Mouse (Mus musculus): ENCODE measurements around the gene Luc7l3. TPM values are rescaled to one million over a fixed set of nuclear protein-coding genes. Genes with fewer than 3 reads are reported as not detected.

Gene Luc7l3
- polyA plus RNA-seq, 1 experiment, result 26.4 TPM

DNA sequence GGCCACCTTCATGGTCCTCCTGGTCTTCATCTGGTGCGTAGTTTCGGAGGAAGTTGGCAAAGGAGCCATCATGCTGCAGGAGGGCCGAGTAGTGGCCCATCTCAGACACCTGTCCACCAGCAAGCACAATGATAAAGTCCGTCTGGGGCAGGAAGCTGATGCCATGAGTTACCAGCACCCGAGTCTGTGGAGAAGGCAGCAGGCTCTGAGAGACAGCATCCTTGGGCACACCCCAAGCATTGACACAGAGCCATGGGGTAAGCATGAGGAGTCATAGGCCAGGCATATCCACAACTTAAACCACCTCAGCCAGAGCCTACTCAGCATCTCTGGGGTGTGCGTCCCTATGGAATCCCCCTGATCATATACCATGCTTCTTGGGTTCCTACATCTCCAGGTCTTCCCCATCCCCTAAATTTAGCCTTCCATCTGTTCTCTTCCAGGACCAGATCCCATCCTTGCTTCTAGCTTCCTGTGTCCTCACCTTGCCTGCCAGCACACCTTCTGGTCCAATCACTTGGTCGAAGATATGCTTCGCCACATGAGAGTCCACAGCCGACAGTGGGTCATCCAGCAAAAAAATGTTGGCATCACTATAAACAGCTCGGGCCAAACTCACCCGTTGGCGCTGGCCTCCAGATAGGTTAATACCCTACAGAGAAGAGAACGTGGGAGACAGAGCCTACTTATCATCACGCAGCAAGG lies 39.5 kb upstream of the Luc7l3 start:
- Histone ChIP-seq H3K36me3 (ENCODE audit: control insufficient read depth, insufficient read depth, low read length) (no peaks in the 10 kb centered on the region), H3K4me3 (ENCODE audit: control insufficient read depth, insufficient read depth, low read length) (no peak overlapping the region), H3K4me1 (replicated peaks; ENCODE audit: control insufficient read depth, insufficient read depth, low read length) (no peaks in the 10 kb centered on the region), H3K27ac (ENCODE audit: control insufficient read depth, insufficient read depth, low read length) (no peak overlapping the region), H3K27me3 (ENCODE audit: control insufficient read depth, insufficient read depth, low read length) (no peaks in the 10 kb centered on the region)
- no peak for DNase-seq
- 94% methylated on average over 14 of the region's 14 CpGs for WGBS
- no peak for TF ChIP-seq POLR2A (IDR thresholded peaks at IDR 0.05; ENCODE audit: control insufficient read depth, extremely low read depth, insufficient read depth, low read length, poor library complexity)
- no peak for TF ChIP-seq CTCF (IDR thresholded peaks at IDR 0.05; ENCODE audit: borderline replicate concordance, control insufficient read depth, extremely low read depth, insufficient read depth, low read length, poor library complexity)

DNA sequence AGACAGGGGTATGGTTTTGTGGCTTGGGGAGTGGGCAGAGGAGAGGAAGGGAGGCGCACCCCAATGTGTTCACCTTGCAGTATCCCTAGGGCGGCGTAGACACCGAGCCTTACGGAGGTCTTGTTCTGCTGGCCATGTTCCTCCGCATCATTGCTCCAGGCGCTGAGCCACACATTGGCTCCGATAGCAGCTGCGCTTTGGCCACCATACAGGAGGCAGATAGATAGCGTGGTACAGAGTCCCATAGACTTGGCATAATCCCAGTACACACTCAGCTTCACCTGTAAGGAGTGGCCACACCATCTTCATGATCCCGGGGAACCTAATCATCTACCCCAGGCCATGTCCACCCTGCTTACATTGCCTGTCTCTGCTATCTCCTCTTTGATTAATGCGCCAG lies 37.4 kb upstream of the Luc7l3 start:
- Histone ChIP-seq H3K36me3 (ENCODE audit: control insufficient read depth, insufficient read depth, low read length) (no peaks in the 10 kb centered on the region), H3K27ac (ENCODE audit: control insufficient read depth, insufficient read depth, low read length) (no peak overlapping the region), H3K4me1 (replicated peaks; ENCODE audit: control insufficient read depth, insufficient read depth, low read length) (no peaks in the 10 kb centered on the region), H3K4me3 (ENCODE audit: control insufficient read depth, insufficient read depth, low read length) (no peak overlapping the region), H3K27me3 (ENCODE audit: control insufficient read depth, insufficient read depth, low read length) (no peaks in the 10 kb centered on the region)
- 96% methylated on average over 12 of the region's 12 CpGs for WGBS
- DNase-seq, result no peak
- TF ChIP-seq CTCF (IDR thresholded peaks at IDR 0.05; ENCODE audit: borderline replicate concordance, control insufficient read depth, extremely low read depth, insufficient read depth, low read length, poor library complexity) (no peak), POLR2A (IDR thresholded peaks at IDR 0.05; ENCODE audit: control insufficient read depth, extremely low read depth, insufficient read depth, low read length, poor library complexity) (no peak)

DNA sequence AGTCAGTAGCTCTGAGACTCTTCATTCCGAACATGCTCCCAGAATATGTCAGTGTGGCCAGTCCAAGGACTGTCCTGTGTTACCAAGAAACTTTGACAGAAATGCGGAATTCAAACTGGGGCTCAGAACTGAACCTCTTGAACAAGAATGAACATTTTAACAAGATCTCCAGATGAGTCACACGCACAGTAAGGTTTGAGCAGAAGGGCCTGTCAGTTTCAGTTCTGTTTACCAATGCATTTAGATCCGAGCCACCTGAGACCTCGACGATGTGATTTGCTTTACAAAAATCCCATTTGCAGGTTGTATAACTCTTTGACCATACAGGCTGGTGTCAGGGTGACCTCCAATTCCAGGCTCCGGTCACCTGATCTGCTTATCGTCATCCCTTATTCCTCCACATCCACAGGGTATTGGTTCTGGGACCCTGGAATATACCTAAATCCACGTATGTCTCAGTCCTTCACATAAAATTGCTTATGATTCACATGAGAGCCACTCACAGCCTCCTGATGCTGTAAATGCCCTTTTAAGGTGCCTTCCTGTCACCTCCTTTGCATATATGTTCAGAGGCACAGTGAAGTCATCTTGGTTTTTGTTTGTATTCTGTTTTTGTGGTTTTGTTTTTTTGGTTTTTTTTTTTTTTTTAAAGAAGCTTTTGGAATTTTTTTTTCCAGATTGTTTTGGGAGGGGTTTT lies 33.9 kb upstream of the Luc7l3 start:
- Histone ChIP-seq H3K4me1 (replicated peaks; ENCODE audit: control insufficient read depth, insufficient read depth, low read length) (no peaks in the 10 kb centered on the region), H3K4me3 (ENCODE audit: control insufficient read depth, insufficient read depth, low read length) (no peak overlapping the region), H3K27ac (ENCODE audit: control insufficient read depth, insufficient read depth, low read length) (no peak overlapping the region), H3K36me3 (ENCODE audit: control insufficient read depth, insufficient read depth, low read length) (no peaks in the 10 kb centered on the region), H3K27me3 (ENCODE audit: control insufficient read depth, insufficient read depth, low read length) (no peaks in the 10 kb centered on the region)
- TF ChIP-seq CTCF (IDR thresholded peaks at IDR 0.05; ENCODE audit: borderline replicate concordance, control insufficient read depth, extremely low read depth, insufficient read depth, low read length, poor library complexity), result no peak
- TF ChIP-seq POLR2A (IDR thresholded peaks at IDR 0.05; ENCODE audit: control insufficient read depth, extremely low read depth, insufficient read depth, low read length, poor library complexity), result no peak
- no peak for DNase-seq
- WGBS, result 91% methylated on average over 9 of the region's 9 CpGs

DNA sequence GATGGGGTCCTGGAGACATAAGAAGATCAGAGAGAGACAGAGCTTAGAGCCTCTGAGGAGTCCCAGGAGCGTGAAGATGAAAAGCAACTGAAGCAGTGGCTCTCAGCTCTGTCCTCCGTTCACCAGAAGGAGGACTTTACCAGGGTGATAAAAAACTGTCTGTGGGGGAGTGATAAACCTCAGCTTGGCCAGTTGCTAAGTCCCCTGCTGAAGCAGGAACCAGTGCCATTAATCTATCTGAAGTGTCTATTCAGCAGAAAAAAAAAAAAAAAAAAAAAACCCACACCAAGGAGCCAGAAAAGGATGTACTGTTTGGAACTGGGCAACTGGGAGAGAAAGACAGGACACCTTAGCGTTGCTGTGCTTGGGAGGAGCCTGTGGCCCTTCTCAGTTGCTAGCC lies 29.3 kb upstream of the Luc7l3 start:
- no peaks in the 10 kb centered on the region for H3K27me3 ChIP-seq (ENCODE audit: control insufficient read depth, insufficient read depth, low read length)
- no peak for DNase-seq
- TF ChIP-seq CTCF (IDR thresholded peaks at IDR 0.05; ENCODE audit: borderline replicate concordance, control insufficient read depth, extremely low read depth, insufficient read depth, low read length, poor library complexity) (no peak), POLR2A (IDR thresholded peaks at IDR 0.05; ENCODE audit: control insufficient read depth, extremely low read depth, insufficient read depth, low read length, poor library complexity) (no peak)
- WGBS, result 68% methylated on average over 3 of the region's 3 CpGs
- peaks cover under 1% of the 10 kb centered on the region; the same call in 1 of the 2 replicates for H3K4me1 ChIP-seq (replicated peaks; ENCODE audit: control insufficient read depth, insufficient read depth, low read length)
- H3K27ac ChIP-seq (ENCODE audit: control insufficient read depth, insufficient read depth, low read length), result no peak overlapping the region
- H3K36me3 ChIP-seq (ENCODE audit: control insufficient read depth, insufficient read depth, low read length), result no peaks in the 10 kb centered on the region
- H3K4me3 ChIP-seq (ENCODE audit: control insufficient read depth, insufficient read depth, low read length), result no peak overlapping the region

DNA sequence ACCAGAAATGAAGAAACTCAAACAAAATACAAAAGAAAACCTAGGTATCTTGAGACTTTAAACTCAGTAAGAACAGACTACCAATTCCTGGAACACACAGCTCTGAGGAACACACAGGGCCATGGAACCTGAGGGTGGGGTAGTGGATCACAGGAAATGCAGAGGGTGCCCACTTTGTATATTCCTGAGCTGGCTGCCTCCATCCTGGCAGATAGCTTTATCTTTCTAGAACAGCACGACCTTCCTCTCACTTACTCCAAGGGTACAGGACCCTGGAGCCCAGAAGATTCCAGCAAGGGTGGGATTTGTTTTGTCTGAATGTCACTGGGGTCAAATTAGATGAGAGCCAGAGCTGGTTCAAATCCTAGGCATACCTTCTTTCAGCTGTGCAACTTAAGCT lies 28.5 kb upstream of the Luc7l3 start:
- no peaks in the 10 kb centered on the region for H3K36me3 ChIP-seq (ENCODE audit: control insufficient read depth, insufficient read depth, low read length)
- H3K27ac ChIP-seq (ENCODE audit: control insufficient read depth, insufficient read depth, low read length), result no peak overlapping the region
- no peak for DNase-seq
- WGBS, result 78% methylated on average over 1 of the region's 1 CpGs
- no peaks in the 10 kb centered on the region for H3K27me3 ChIP-seq (ENCODE audit: control insufficient read depth, insufficient read depth, low read length)
- H3K4me3 ChIP-seq (ENCODE audit: control insufficient read depth, insufficient read depth, low read length), result no peak overlapping the region
- no peak for TF ChIP-seq POLR2A (IDR thresholded peaks at IDR 0.05; ENCODE audit: control insufficient read depth, extremely low read depth, insufficient read depth, low read length, poor library complexity)
- no peak for TF ChIP-seq CTCF (IDR thresholded peaks at IDR 0.05; ENCODE audit: borderline replicate concordance, control insufficient read depth, extremely low read depth, insufficient read depth, low read length, poor library complexity)
- H3K4me1 ChIP-seq (replicated peaks; ENCODE audit: control insufficient read depth, insufficient read depth, low read length), result peaks cover 6% of the 10 kb centered on the region; the same call in 1 of the 2 replicates

DNA sequence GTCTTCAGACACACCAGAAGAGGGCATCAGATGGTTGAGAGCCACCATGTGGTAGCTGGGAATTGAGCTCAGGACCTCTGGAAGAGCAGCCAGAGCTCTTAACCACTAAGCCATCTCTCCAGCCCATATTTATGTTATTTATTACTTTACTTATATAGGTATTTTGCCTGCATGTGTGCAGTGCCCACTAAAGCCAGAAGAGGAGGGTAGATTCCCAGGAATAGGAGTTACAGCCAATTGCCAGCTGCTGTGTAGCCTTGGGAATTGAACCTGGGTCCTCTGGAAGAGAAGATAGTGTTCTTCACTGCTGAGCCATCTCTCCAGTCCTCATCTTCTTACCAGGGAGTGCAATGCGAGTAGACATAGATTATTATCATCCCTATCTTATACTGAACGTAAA lies 28.1 kb upstream of the Luc7l3 start:
- WGBS, result 92% methylated on average over 2 of the region's 2 CpGs
- no peaks in the 10 kb centered on the region for H3K27me3 ChIP-seq (ENCODE audit: control insufficient read depth, insufficient read depth, low read length)

More for the DNA sequence above, 28.1 kb upstream of the Luc7l3 start:
- H3K27ac ChIP-seq (ENCODE audit: control insufficient read depth, insufficient read depth, low read length), result no peak overlapping the region
- no peak for TF ChIP-seq POLR2A (IDR thresholded peaks at IDR 0.05; ENCODE audit: control insufficient read depth, extremely low read depth, insufficient read depth, low read length, poor library complexity)
- TF ChIP-seq CTCF (IDR thresholded peaks at IDR 0.05; ENCODE audit: borderline replicate concordance, control insufficient read depth, extremely low read depth, insufficient read depth, low read length, poor library complexity), result no peak
- H3K36me3 ChIP-seq (ENCODE audit: control insufficient read depth, insufficient read depth, low read length), result no peaks in the 10 kb centered on the region
- peaks cover 11% of the 10 kb centered on the region for H3K4me1 ChIP-seq (replicated peaks; ENCODE audit: control insufficient read depth, insufficient read depth, low read length)
- no peak overlapping the region for H3K4me3 ChIP-seq (ENCODE audit: control insufficient read depth, insufficient read depth, low read length)
- no peak for DNase-seq
